Mouse (Mus musculus): ENCODE measurements around the gene A630095N17Rik. TPM values are rescaled to one million over a fixed set of nuclear protein-coding genes. Genes with fewer than 3 reads are reported as not detected.

A630095N17Rik gene
- polyA plus RNA-seq, 1 experiment from 2014 or later, result not detected

DNA sequence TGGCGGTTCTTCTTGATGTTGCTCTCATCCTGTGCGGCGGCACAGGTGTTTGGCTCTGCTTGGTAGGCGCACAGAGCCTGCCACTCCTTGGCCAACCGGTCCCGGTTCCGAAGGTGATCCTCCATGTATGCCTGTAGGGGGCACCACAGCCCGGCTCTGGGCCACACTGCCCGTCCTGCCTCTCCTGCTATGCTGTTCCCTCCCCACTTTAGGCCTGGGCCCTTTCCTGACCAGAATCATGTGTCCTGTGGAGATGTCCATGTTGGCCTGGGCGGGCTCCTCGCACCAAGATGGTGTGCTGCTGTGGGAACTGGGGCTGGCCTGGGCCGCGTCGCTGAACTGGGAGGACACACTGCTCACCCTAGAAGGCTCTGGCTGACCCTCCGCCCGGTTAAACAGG lies 21.1 kb upstream of the A630095N17Rik start:
- ATAC-seq (ENCODE audit: insufficient number of reproducible peaks, insufficient read depth, low FRiP score, low TSS enrichment, low read depth), result no peak
- no peaks in the 10 kb centered on the region for H3K36me3 ChIP-seq
- no peak overlapping the region for H3K9ac ChIP-seq (replicated peaks)
- H3K4me3 ChIP-seq (replicated peaks), result no peak overlapping the region
- no peak overlapping the region for H3K27ac ChIP-seq
- peaks cover 30% of the 10 kb centered on the region for H3K27me3 ChIP-seq
- no peak overlapping the region for H3K4me2 ChIP-seq
- 72% methylated on average over 16 of the region's 16 CpGs for WGBS
- H3K9me3 ChIP-seq, result no peaks in the 10 kb centered on the region
- peaks cover 18% of the 10 kb centered on the region for H3K4me1 ChIP-seq (replicated peaks)

GRCm38 (mm10) chr1:75252308-75252707 lies 20.4 kb upstream of the A630095N17Rik start:
- ATAC-seq (ENCODE audit: insufficient number of reproducible peaks, insufficient read depth, low FRiP score, low TSS enrichment, low read depth), result no peak
- H3K9ac ChIP-seq (replicated peaks), result no peak overlapping the region
- no peaks in the 10 kb centered on the region for H3K36me3 ChIP-seq
- H3K4me2 ChIP-seq, result no peak overlapping the region
- H3K9me3 ChIP-seq, result no peaks in the 10 kb centered on the region
- H3K4me3 ChIP-seq (replicated peaks), result no peak overlapping the region
- no peak overlapping the region for H3K27ac ChIP-seq
- H3K27me3 ChIP-seq, result peaks cover 25% of the 10 kb centered on the region
- H3K4me1 ChIP-seq (replicated peaks), result peaks cover 25% of the 10 kb centered on the region
- 69% methylated on average over 13 of the region's 13 CpGs for WGBS

- Histone ChIP-seq H3K9ac (replicated peaks) (no peak overlapping the region), H3K4me1 (replicated peaks) (peaks cover 25% of the 10 kb centered on the region), H3K4me2 (peak overlapping the region; percentile 51), H3K9me3 (no peaks in the 10 kb centered on the region), H3K4me3 (replicated peaks) (peak overlapping the region; percentile 27), H3K36me3 (no peaks in the 10 kb centered on the region), H3K27ac (no peak overlapping the region), H3K27me3 (peaks cover 21% of the 10 kb centered on the region)
- WGBS, result 5% methylated on average over 21 of the region's 22 CpGs
- no peak for ATAC-seq (ENCODE audit: insufficient number of reproducible peaks, insufficient read depth, low FRiP score, low TSS enrichment, low read depth)
Observed at GRCm38 (mm10) chr1:75251112-75251970, 19.4 kb upstream of the A630095N17Rik start.

- Histone ChIP-seq H3K4me1 (replicated peaks) (peaks cover 25% of the 10 kb centered on the region), H3K27me3 (peaks cover 17% of the 10 kb centered on the region), H3K4me3 (replicated peaks) (no peak overlapping the region), H3K9me3 (no peaks in the 10 kb centered on the region), H3K4me2 (no peak overlapping the region), H3K36me3 (no peaks in the 10 kb centered on the region), H3K27ac (no peak overlapping the region), H3K9ac (replicated peaks) (no peak overlapping the region)
- ATAC-seq (ENCODE audit: insufficient number of reproducible peaks, insufficient read depth, low FRiP score, low TSS enrichment, low read depth), result no peak
- WGBS, result 57% methylated on average over 3 of the region's 3 CpGs
Observed at GRCm38 (mm10) chr1:75250498-75250897, 18.6 kb upstream of the A630095N17Rik start.

GRCm38 (mm10) chr1:75248041-75248772 lies 16.3 kb upstream of the A630095N17Rik start:
- Histone ChIP-seq H3K27me3 (peaks cover 12% of the 10 kb centered on the region), H3K36me3 (peaks cover 13% of the 10 kb centered on the region; the same call in 1 of the 2 replicates), H3K9me3 (no peaks in the 10 kb centered on the region), H3K9ac (replicated peaks) (peak overlapping the region; percentile 18; the same call in 1 of the 2 replicates), H3K27ac (no peak overlapping the region), H3K4me1 (replicated peaks) (peaks cover 25% of the 10 kb centered on the region), H3K4me2 (no peak overlapping the region), H3K4me3 (replicated peaks) (no peak overlapping the region)
- ATAC-seq (ENCODE audit: insufficient number of reproducible peaks, insufficient read depth, low FRiP score, low TSS enrichment, low read depth), result no peak
- 59% methylated on average over 9 of the region's 9 CpGs for WGBS

DNA sequence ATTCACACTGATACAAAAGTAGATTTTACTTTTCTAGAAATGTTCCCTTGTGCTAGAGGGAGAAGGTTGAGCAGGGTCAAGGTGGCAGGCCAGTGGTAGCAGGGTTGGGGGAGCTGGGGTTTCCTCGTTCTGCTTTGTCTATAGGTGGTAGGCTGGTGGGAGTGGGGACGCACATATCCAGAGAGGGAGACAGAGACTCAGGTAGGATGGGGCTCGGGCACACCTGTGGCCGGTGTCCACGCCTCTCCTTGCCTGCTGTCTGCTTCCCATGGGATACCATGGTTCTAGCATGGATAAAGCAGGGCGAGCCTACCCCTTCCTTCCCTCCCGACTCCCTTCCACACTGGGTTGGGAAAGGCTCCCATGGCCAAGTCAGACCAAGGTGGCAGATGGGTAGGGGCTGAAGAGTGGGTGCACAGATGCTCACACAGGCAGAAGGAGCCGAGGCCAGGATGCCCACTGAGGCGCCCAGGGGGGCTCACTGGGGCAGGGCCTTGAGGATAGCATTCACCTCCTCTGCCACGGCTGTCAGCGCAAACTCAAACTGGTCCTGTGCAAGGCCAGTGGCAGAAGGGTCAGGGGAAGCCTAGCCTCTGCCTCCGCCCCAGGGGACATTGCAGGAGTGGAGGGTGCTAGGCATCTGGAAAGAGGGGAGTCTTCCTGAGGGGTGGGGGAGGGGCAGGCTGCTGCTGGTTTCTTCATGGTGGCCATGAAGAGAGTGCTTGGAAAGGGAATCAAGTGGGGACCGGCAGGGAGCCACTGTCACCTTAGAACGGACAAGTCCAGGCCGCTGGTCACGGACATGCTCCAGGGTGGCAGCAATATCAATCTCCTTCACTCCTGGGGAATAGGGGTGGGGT lies 15.4 kb upstream of the A630095N17Rik start:
- peak overlapping the region; percentile 18; the same call in 1 of the 2 replicates for H3K9ac ChIP-seq (replicated peaks)

DNA sequence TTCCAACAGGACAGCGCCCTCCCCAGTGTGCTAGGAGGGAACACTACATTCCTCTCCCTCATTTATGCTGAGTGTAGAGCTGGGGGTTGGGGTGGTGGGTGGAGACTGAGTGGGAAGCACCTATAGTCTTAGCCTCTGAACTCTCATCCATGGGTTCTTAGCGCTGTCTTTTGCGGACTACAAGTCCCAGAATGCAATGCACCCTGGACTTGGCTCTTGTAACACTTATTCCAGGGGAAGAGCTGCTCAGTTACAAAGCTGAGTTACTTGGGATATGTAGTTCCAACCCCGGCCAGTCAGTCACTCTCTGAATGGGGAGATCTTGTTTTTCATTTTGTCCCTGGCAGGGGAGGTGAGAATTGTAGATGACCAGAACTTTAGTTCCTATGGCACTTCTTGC lies 12.9 kb upstream of the A630095N17Rik start:
- Histone ChIP-seq H3K27ac (no peak overlapping the region), H3K9me3 (no peaks in the 10 kb centered on the region), H3K4me1 (replicated peaks) (peaks cover 16% of the 10 kb centered on the region), H3K27me3 (no peaks in the 10 kb centered on the region), H3K36me3 (peaks cover 36% of the 10 kb centered on the region; the same call in 1 of the 2 replicates), H3K4me2 (no peak overlapping the region), H3K9ac (replicated peaks) (no peak overlapping the region), H3K4me3 (replicated peaks) (no peak overlapping the region)
- WGBS, result 16% methylated on average over 4 of the region's 4 CpGs
- ATAC-seq (ENCODE audit: insufficient number of reproducible peaks, insufficient read depth, low FRiP score, low TSS enrichment, low read depth), result no peak

More for the DNA sequence above, 15.4 kb upstream of the A630095N17Rik start:
- Histone ChIP-seq H3K4me2 (no peak overlapping the region), H3K4me1 (replicated peaks) (peaks cover 25% of the 10 kb centered on the region), H3K4me3 (replicated peaks) (no peak overlapping the region), H3K27ac (no peak overlapping the region), H3K27me3 (peaks cover 3% of the 10 kb centered on the region), H3K9me3 (no peaks in the 10 kb centered on the region), H3K36me3 (peaks cover 21% of the 10 kb centered on the region; the same call in 1 of the 2 replicates)
- 81% methylated on average over 16 of the region's 16 CpGs for WGBS
- ATAC-seq (ENCODE audit: insufficient number of reproducible peaks, insufficient read depth, low FRiP score, low TSS enrichment, low read depth), result no peak

GRCm38 (mm10) chr1:75244175-75244826 lies 12.4 kb upstream of the A630095N17Rik start:
- WGBS, result 86% methylated on average over 12 of the region's 12 CpGs
- no peak for ATAC-seq (ENCODE audit: insufficient number of reproducible peaks, insufficient read depth, low FRiP score, low TSS enrichment, low read depth)

DNA sequence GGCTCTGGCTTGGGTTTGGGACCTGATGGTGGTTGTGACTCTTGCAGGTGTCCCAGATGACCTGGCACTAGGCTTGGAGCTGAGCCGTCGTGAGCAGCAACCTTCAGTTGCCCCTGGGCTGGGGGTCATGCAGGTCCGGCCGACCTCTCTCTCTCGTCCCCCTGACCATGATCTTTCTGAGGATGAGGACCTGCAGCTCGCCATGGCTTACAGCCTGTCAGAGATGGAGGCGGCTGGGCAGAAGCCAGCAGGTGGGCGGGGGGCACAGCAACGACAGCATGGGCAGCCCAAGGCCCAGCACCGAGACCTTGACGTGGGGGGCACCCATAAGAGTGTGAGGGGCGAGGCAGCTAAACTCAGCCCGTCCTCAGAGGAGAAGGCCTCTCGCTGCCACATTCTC lies 11.5 kb upstream of the A630095N17Rik start:
- H3K9me3 ChIP-seq, result no peaks in the 10 kb centered on the region
- peaks cover 22% of the 10 kb centered on the region for H3K4me1 ChIP-seq (replicated peaks)
- no peak overlapping the region for H3K4me3 ChIP-seq (replicated peaks)
- no peaks in the 10 kb centered on the region for H3K27me3 ChIP-seq
- H3K9ac ChIP-seq (replicated peaks), result no peak overlapping the region
- ATAC-seq (ENCODE audit: insufficient number of reproducible peaks, insufficient read depth, low FRiP score, low TSS enrichment, low read depth), result no peak
- 88% methylated on average over 14 of the region's 14 CpGs for WGBS
- H3K27ac ChIP-seq, result no peak overlapping the region
- H3K4me2 ChIP-seq, result no peak overlapping the region
- H3K36me3 ChIP-seq, result peaks cover 41% of the 10 kb centered on the region; the same call in 1 of the 2 replicates

More at GRCm38 (mm10) chr1:75244175-75244826, 12.4 kb upstream of the A630095N17Rik start:
- no peak overlapping the region for H3K4me2 ChIP-seq
- H3K4me1 ChIP-seq (replicated peaks), result peaks cover 21% of the 10 kb centered on the region
- H3K9me3 ChIP-seq, result no peaks in the 10 kb centered on the region
- H3K4me3 ChIP-seq (replicated peaks), result no peak overlapping the region
- H3K9ac ChIP-seq (replicated peaks), result no peak overlapping the region
- H3K27me3 ChIP-seq, result no peaks in the 10 kb centered on the region
- H3K27ac ChIP-seq, result no peak overlapping the region
- H3K36me3 ChIP-seq, result peaks cover 41% of the 10 kb centered on the region; the same call in 1 of the 2 replicates

GRCm38 (mm10) chr1:75239591-75239990 lies 7.7 kb upstream of the A630095N17Rik start:
- H3K4me1 ChIP-seq (replicated peaks), result peaks cover 23% of the 10 kb centered on the region
- peak overlapping the region; percentile 50 for H3K27ac ChIP-seq
- no peaks in the 10 kb centered on the region for H3K27me3 ChIP-seq
- H3K4me3 ChIP-seq (replicated peaks), result no peak overlapping the region
- ATAC-seq (ENCODE audit: insufficient number of reproducible peaks, insufficient read depth, low FRiP score, low TSS enrichment, low read depth), result no peak
- WGBS, result 56% methylated on average over 10 of the region's 10 CpGs
- no peak overlapping the region for H3K9ac ChIP-seq (replicated peaks)
- H3K4me2 ChIP-seq, result no peak overlapping the region
- no peaks in the 10 kb centered on the region for H3K9me3 ChIP-seq
- H3K36me3 ChIP-seq, result peaks cover 41% of the 10 kb centered on the region; the same call in 1 of the 2 replicates
